Mouse (Mus musculus) forebrain, embryonic 14.5 days (tissue): ENCODE data around the gene Hdac4. TPM values are rescaled to one million over a fixed set of nuclear protein-coding genes. Genes with fewer than 3 reads are reported as not detected.

Experiments used
- ATAC-seq: fragments of 200-750 bp; cut with Nextera tagmentation; 2 replicates; pipeline ENCODE4 v1.8.0; 2017; ENCODE audit warnings: mild to moderate bottlenecking, moderate library complexity
- DNase-seq: peaks from one replicate; pipeline ENCODE4 v3.0.0-alpha.2; 2015; ENCODE audit warnings: low spot score
- H3K27ac ChIP-seq: fragments of 300-500 bp; sonication (generic); 2 replicates; pipeline ENCODE4 v1.5.1; 2014; ENCODE audit warnings: low read depth, mild to moderate bottlenecking, control low read depth, low read length, moderate library complexity
- H3K27me3 ChIP-seq: fragments of 300-500 bp; sonication (generic); replicated peaks from 2 replicates; pipeline ENCODE4 v1.6.1; 2014; ENCODE audit warnings: low read length, control low read depth, mixed read lengths; ENCODE audit not compliant: control insufficient read depth, insufficient read depth
- H3K36me3 ChIP-seq: fragments of 300-500 bp; sonication (generic); 2 replicates; pipeline ENCODE4 v1.6.1; 2014; ENCODE audit warnings: low read length, control low read depth; ENCODE audit not compliant: control insufficient read depth, insufficient read depth
- H3K4me1 ChIP-seq: fragments of 300-500 bp; sonication (generic); 2 replicates; pipeline ENCODE4 v1.6.1; 2014; ENCODE audit warnings: antibody characterized with exemption, low read length, control low read depth; ENCODE audit not compliant: control insufficient read depth, insufficient read depth
- H3K4me2 ChIP-seq: fragments of 300-500 bp; sonication (generic); 2 replicates; pipeline ENCODE4 v1.6.1; 2014; ENCODE audit warnings: mild to moderate bottlenecking, control low read depth, low read length
- H3K4me3 ChIP-seq: fragments of 300-500 bp; sonication (generic); 2 replicates; pipeline ENCODE4 v1.5.1; 2014; ENCODE audit warnings: low read depth, low read length, control low read depth
- H3K9ac ChIP-seq: fragments of 300-500 bp; sonication (generic); 2 replicates; pipeline ENCODE4 v1.6.1; 2014; ENCODE audit warnings: mild to moderate bottlenecking, low read length, control low read depth, moderate library complexity
- H3K9me3 ChIP-seq: fragments of 300-500 bp; sonication (generic); replicated peaks from 2 replicates; pipeline ENCODE4 v1.6.1; 2016; ENCODE audit warnings: low read length, control low read depth, mixed read lengths; ENCODE audit not compliant: control insufficient read depth
- WGBS: fragments of 180-500 bp; shearing (Covaris S2); extraction: QIAGEN DNeasy Blood & Tissue Kit; methylation state at CpG from one replicate; pipeline ENCODE4 v1.1.7; 2014; 5-methylcytosine and 5-hydroxymethylcytosine counted together
- polyA plus RNA-seq: library from polyadenylated mRNA; unstranded; fragments of >200 nt; fragmentation: Nextera tagmentation; extraction: Ambion mirVana; gene quantifications from 2 replicates; pipeline ENCODE4 v1.2.1, GENCODE M21; 2014

Gene Hdac4
- polyA plus RNA-seq, 1 experiment from 2014 or later: 16.5 TPM

DNA sequence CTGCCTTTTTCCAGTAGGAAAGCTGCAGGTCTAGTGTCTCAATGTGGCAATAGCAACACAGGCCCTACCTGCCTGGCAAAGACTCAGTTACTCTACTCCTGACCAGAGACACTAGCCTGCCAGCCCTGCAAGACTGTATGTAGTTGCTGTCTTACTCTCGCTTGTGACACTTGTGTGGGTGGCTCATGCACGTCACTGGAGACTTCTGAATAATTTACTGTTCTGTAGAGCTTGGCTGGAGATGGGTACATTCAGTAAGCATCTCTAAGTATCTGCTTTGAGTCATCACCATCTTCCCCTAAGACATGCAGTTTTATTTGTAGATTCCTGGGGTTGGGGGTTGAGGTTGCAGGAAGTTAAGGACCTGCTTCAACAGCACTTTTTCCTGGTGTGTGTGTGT is 252.9 kb downstream of the Hdac4 start:
- no peak overlapping the region for H3K9ac ChIP-seq
- no peak overlapping the region for H3K4me2 ChIP-seq
- H3K4me3 ChIP-seq: no peak overlapping the region
- ATAC-seq (no peak), DNase-seq (no peak)
- WGBS: 84% methylated on average over 2 of the region's 2 CpGs
- peaks cover 64% of the 10 kb centered on the region for H3K36me3 ChIP-seq
- no peaks in the 10 kb centered on the region for H3K4me1 ChIP-seq
- H3K27me3 ChIP-seq: no peaks in the 10 kb centered on the region
- H3K9me3 ChIP-seq: no peaks in the 10 kb centered on the region
- H3K27ac ChIP-seq: no peak overlapping the region

DNA sequence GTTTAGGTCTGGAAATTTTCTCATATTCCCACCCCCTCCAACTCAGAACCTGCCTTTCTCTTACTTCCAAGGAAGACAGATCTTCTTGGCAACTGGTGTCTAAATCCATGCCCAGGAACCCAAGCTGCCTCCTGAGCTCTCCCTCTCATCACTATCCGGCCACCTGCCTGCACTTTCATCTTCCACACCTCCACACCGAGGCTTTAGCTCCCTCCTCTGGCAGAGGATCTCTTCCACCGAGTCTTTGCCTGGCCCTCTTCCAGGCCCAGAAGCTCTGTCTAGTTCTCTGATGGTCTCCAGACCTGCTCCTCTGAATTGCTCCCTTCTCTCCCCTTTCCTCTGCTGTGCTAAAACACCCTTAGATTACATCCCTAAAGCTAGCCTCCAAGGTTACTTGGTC is 253.5 kb downstream of the Hdac4 start:
- Histone ChIP-seq H3K4me1 (no peaks in the 10 kb centered on the region), H3K36me3 (peaks cover 59% of the 10 kb centered on the region), H3K27me3 (no peaks in the 10 kb centered on the region), H3K9ac (no peak overlapping the region), H3K9me3 (no peaks in the 10 kb centered on the region), H3K4me2 (no peak overlapping the region), H3K4me3 (no peak overlapping the region), H3K27ac (no peak overlapping the region)
- DNase-seq (no peak), ATAC-seq (no peak)
- 59% methylated on average over 3 of the region's 3 CpGs for WGBS

DNA sequence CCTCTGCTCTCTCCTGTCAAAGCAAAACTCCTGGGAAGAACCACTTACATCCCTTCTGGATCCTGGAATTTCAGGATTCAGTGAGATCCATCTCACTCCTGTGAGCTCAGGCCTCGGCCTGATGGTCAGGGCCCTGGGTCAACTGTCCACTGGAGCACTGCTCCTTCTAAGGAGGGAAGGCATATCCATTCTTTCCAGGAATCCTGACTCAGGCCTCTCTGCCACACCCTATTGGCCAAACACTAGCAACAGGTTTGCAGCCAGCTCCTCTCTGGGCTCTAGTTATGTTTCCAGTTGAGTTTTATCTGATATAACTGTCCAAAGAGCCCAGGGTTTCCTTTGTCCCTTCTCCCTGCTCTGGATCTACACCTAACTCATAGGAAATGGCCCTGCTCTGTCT is 254.4 kb downstream of the Hdac4 start:
- Histone ChIP-seq H3K9me3 (no peaks in the 10 kb centered on the region), H3K4me2 (no peak overlapping the region), H3K9ac (no peak overlapping the region), H3K36me3 (peaks cover 52% of the 10 kb centered on the region), H3K27ac (no peak overlapping the region), H3K4me1 (no peaks in the 10 kb centered on the region), H3K27me3 (no peaks in the 10 kb centered on the region), H3K4me3 (no peak overlapping the region)
- WGBS: 87% methylated on average over 1 of the region's 1 CpGs
- no peak for ATAC-seq
- no peak for DNase-seq

DNA sequence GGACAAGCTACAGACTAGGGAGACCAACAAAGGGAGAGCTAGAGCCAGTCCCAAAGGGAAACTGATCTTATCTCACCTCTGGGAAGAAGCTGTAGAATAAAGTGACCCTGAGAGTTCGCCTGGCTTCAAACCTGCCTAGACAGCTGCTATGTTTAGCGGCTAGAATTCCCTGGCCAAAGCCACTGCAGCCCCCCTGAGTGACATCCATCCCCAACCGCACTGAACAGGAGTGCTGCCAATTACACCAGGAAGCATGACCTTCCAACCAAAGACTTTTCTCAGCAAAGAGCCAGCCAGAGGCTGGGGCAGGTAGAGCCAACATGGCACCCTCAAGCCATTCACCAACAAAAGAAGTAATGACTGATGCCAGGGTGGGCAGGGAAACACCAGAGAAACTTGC is 260.3 kb downstream of the Hdac4 start:
- Histone ChIP-seq H3K9me3 (no peaks in the 10 kb centered on the region), H3K27ac (no peak overlapping the region), H3K9ac (no peak overlapping the region), H3K4me2 (no peak overlapping the region), H3K4me3 (no peak overlapping the region), H3K27me3 (no peaks in the 10 kb centered on the region), H3K4me1 (no peaks in the 10 kb centered on the region), H3K36me3 (peaks cover 53% of the 10 kb centered on the region)
- WGBS: 93% methylated on average over 3 of the region's 3 CpGs
- no peak for DNase-seq
- no peak for ATAC-seq

DNA sequence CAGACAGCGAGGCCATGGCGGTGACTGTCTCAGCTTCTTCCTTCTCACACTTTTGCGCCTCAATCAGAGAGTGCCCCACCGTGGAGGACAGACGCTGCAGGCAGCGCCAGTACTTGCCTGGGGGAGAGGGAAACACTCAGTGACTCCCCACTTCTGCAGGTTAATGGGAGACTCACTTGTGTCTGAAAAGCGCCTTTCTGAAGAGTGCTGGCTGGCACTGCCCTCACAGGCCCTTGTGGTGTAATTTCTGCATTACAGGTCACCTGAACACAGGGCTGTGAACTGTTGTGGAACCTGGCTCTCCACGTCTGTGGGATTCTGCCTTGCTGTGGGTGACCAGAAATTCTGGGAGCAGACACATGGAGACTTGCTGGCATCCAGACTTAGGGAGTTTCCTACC is 261.8 kb downstream of the Hdac4 start:
- WGBS: 83% methylated on average over 8 of the region's 8 CpGs
- Histone ChIP-seq H3K4me2 (no peak overlapping the region), H3K36me3 (peaks cover 60% of the 10 kb centered on the region)

DNA sequence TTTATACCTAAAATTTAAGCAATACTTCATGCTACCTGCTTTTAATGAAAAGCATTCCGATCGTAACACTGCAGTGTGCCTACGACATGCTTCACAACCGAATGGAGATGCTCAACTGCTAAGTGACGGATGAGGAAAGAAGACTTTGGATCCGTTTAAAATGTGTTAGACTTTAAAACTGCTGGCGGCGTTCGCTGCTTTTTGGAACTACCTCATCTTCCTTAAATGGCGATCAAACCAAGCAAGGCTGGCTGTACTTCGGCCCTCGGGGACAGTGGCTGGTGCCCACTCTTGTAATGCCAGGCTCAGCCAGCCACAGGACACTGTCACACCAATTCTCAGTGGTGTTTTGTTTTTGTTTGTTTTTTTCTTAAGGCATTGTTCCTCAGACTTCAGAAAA is 263.3 kb downstream of the Hdac4 start:
- WGBS: 93% methylated on average over 12 of the region's 12 CpGs

More for the DNA sequence above, 261.8 kb downstream of the Hdac4 start:
- Histone ChIP-seq H3K27ac (no peak overlapping the region), H3K9ac (no peak overlapping the region), H3K27me3 (no peaks in the 10 kb centered on the region), H3K4me3 (no peak overlapping the region), H3K9me3 (no peaks in the 10 kb centered on the region), H3K4me1 (no peaks in the 10 kb centered on the region)
- DNase-seq (no peak), ATAC-seq (no peak)

DNA sequence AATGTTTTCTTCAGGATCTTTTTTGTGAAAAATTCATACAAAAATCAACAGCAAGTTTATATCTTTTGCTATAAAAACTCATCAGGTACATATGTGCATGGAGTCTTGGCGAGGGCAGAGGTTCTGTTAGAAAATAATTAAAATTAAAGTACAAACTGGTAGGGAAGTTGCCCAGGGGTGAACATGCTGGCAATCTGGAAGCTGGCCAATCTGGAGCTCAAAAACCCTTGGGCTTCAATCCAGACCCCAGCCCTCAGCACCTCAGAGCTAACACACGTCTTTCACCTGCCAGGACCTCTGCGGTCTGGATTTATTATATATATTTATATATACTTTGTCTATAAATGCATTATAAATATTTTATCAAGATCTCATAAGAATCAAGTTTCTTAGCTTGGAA is 263.7 kb downstream of the Hdac4 start:
- no peaks in the 10 kb centered on the region for H3K27me3 ChIP-seq
- H3K4me3 ChIP-seq: no peak overlapping the region
- H3K27ac ChIP-seq: no peak overlapping the region
- peaks cover 65% of the 10 kb centered on the region for H3K36me3 ChIP-seq
- no peaks in the 10 kb centered on the region for H3K4me1 ChIP-seq
- ATAC-seq: no peak
- H3K9me3 ChIP-seq: no peaks in the 10 kb centered on the region
- no peak overlapping the region for H3K9ac ChIP-seq
- 41% methylated on average over 3 of the region's 3 CpGs for WGBS
- H3K4me2 ChIP-seq: no peak overlapping the region
- DNase-seq: peak; percentile 32

More for the DNA sequence above, 263.3 kb downstream of the Hdac4 start:
- Histone ChIP-seq H3K4me2 (no peak overlapping the region), H3K9ac (no peak overlapping the region), H3K4me1 (no peaks in the 10 kb centered on the region), H3K4me3 (no peak overlapping the region), H3K9me3 (no peaks in the 10 kb centered on the region), H3K27me3 (no peaks in the 10 kb centered on the region), H3K27ac (no peak overlapping the region), H3K36me3 (peaks cover 65% of the 10 kb centered on the region)
- ATAC-seq (no peak), DNase-seq (no peak)

DNA sequence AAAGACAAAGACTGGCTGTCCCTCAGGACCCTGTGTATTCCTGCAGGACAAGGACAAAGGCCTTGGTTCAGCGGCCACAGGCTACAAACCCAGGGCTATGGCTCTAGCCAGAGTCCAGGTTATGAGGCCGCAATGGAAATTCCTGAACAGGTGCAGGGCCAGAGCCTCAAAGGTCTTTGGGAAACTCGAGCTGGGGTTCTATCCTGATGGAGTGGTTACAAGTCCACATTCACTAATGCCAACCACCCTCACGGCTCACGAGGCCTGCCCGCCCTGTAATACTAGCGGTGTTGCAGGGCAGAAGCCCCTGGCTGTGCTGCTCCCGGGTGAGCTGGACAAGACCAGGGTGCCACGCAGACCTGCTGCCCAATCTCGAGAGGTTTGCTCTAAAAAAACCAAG is 264.3 kb downstream of the Hdac4 start:
- H3K27me3 ChIP-seq: no peaks in the 10 kb centered on the region
- peaks cover 63% of the 10 kb centered on the region for H3K36me3 ChIP-seq
- H3K9me3 ChIP-seq: no peaks in the 10 kb centered on the region
- 90% methylated on average over 10 of the region's 10 CpGs for WGBS
- H3K4me2 ChIP-seq: no peak overlapping the region
- ATAC-seq: no peak
- no peaks in the 10 kb centered on the region for H3K4me1 ChIP-seq
- no peak for DNase-seq
- no peak overlapping the region for H3K4me3 ChIP-seq
- no peak overlapping the region for H3K9ac ChIP-seq
- H3K27ac ChIP-seq: no peak overlapping the region

DNA sequence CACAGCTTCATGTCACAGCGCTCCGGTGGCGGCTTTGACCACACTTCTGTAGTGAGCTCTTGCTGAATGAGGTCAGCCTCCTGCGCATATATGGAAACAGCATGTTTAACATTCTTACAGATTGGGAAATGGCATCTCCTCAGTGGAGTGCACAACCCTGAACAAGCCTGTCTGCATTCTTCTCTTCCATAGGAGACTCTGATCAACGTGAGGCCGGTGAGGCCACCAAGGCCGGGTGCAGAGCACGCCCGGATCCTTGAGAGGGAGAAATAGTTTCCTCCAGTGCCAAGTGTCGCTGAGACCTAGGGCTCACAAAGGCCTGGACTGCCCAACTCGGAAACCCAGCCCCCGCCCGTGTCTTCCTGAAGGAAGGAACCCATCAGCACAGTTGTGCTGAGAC is 266.4 kb downstream of the Hdac4 start:
- no peak overlapping the region for H3K27ac ChIP-seq
- DNase-seq (no peak), ATAC-seq (no peak)
- H3K4me1 ChIP-seq: no peaks in the 10 kb centered on the region
- H3K36me3 ChIP-seq: peaks cover 49% of the 10 kb centered on the region
- no peaks in the 10 kb centered on the region for H3K27me3 ChIP-seq
- no peak overlapping the region for H3K9ac ChIP-seq
- H3K4me3 ChIP-seq: no peak overlapping the region
- WGBS: 92% methylated on average over 13 of the region's 13 CpGs
- no peak overlapping the region for H3K4me2 ChIP-seq
- no peaks in the 10 kb centered on the region for H3K9me3 ChIP-seq
